Mouse (Mus musculus): ENCODE data around the gene Plpp3.
A peak's percentile ranks its signal among the peaks of the same experiment; 100 is the strongest.
"Not testable (repeated sequence)": the region's sequence is repeated elsewhere in the genome, so short reads cannot be mapped to it uniquely, and the experiment has no call there.

Gene Plpp3

GRCm38 (mm10) chr4:105260385-105260784 lies 103.2 kb downstream of the Plpp3 start:
- no peak for DNase-seq (ENCODE audit: low read depth)

- DNase-seq (ENCODE audit: low read depth), result no peak
These were observed 104.0 kb downstream of the Plpp3 start for GRCm38 (mm10) chr4:105260893-105261769.

- DNase-seq (ENCODE audit: low read depth), result no peak
These were observed 105.2 kb downstream of the Plpp3 start for GRCm38 (mm10) chr4:105262358-105262757.

GRCm38 (mm10) chr4:105263600-105263999 lies 106.5 kb downstream of the Plpp3 start:
- peak; percentile 33 for DNase-seq (ENCODE audit: low read depth)

GRCm38 (mm10) chr4:105265041-105265440 lies 107.9 kb downstream of the Plpp3 start:
- no peak for DNase-seq (ENCODE audit: low read depth)

GRCm38 (mm10) chr4:105265678-105266077 lies 108.5 kb downstream of the Plpp3 start:
- DNase-seq (ENCODE audit: low read depth), result no peak

GRCm38 (mm10) chr4:105268202-105268730 lies 111.1 kb downstream of the Plpp3 start:
- DNase-seq (ENCODE audit: low read depth), result no peak

- DNase-seq (ENCODE audit: low read depth), result not testable (repeated sequence)
These were observed 112.3 kb downstream of the Plpp3 start for GRCm38 (mm10) chr4:105269398-105269797.

GRCm38 (mm10) chr4:105271166-105271565 lies 114.0 kb downstream of the Plpp3 start:
- DNase-seq (ENCODE audit: low read depth), result no peak

GRCm38 (mm10) chr4:105273034-105273433 lies 115.9 kb downstream of the Plpp3 start:
- no peak for DNase-seq (ENCODE audit: low read depth)

GRCm38 (mm10) chr4:105273486-105273885 lies 116.3 kb downstream of the Plpp3 start:
- DNase-seq (ENCODE audit: low read depth), result no peak

- no peak for DNase-seq (ENCODE audit: low read depth)
These were observed 118.5 kb downstream of the Plpp3 start for GRCm38 (mm10) chr4:105275616-105276015.

GRCm38 (mm10) chr4:105276062-105276795 lies 119.1 kb downstream of the Plpp3 start:
- no peak for DNase-seq (ENCODE audit: low read depth)

- DNase-seq (ENCODE audit: low read depth), result no peak
These were observed 121.0 kb downstream of the Plpp3 start for GRCm38 (mm10) chr4:105278161-105278560.

- DNase-seq (ENCODE audit: low read depth), result no peak
These were observed 121.6 kb downstream of the Plpp3 start for GRCm38 (mm10) chr4:105278571-105279410.

GRCm38 (mm10) chr4:105279806-105280205 lies 122.7 kb downstream of the Plpp3 start:
- no peak for DNase-seq (ENCODE audit: low read depth)

GRCm38 (mm10) chr4:105281751-105282231 lies 124.6 kb downstream of the Plpp3 start:
- no peak for DNase-seq (ENCODE audit: low read depth)

Measured in c-Kit-positive CD71-negative TER-119-negative erythroid progenitor cells, embryonic 14.5 days (primary cell).